Mouse (Mus musculus) erythroblast, adult 5-6 weeks (primary cell): Measurements from ENCODE around the gene Cd274. TPM values are rescaled to one million over a fixed set of nuclear protein-coding genes. Genes with fewer than 3 reads are reported as not detected.

Experiments
- ATAC-seq: replicated peaks from 2 replicates; pipeline ENCODE4 v1.8.0; 2016; ENCODE audit warnings: moderate number of reproducible peaks, mild to moderate bottlenecking, moderate TSS enrichment, inconsistent platforms; ENCODE audit not compliant: poor library complexity, low FRiP score, severe bottlenecking
- total RNA-seq, 2 experiments: library from RNA; stranded (forward) in 1 of 2; stranded (reverse) in 1 of 2; fragments of 150-400 nt in 1 of 2; fragments of 200-764, 138-1000 nt in 1 of 2; gene quantifications; 2 replicates each; pipeline versions ENCODE4 v1.2.3 to v1.2.4; 2015 to 2017; ENCODE audit warnings: low replicate concordance in 2 of 2

Cd274 gene
- total RNA-seq, 2 experiments from 2014 or later, result 0.58 to 4.6 TPM

GRCm38 (mm10) chr19:29362173-29362930 is 4.9 kb upstream of the Cd274 start:
- no peak for ATAC-seq

GRCm38 (mm10) chr19:29363557-29363956 is 3.7 kb upstream of the Cd274 start:
- ATAC-seq, result no peak

- no peak for ATAC-seq
Measured at GRCm38 (mm10) chr19:29364076-29364475, 3.2 kb upstream of the Cd274 start.

GRCm38 (mm10) chr19:29365105-29365504 is 2.1 kb upstream of the Cd274 start:
- no peak for ATAC-seq

- no peak for ATAC-seq
Measured at GRCm38 (mm10) chr19:29366226-29366968, 858 bp upstream of the Cd274 start.

- ATAC-seq, result no peak
Measured at GRCm38 (mm10) chr19:29368041-29368440, 786 bp downstream of the Cd274 start.

GRCm38 (mm10) chr19:29368671-29369309 is 1.5 kb downstream of the Cd274 start:
- no peak for ATAC-seq

GRCm38 (mm10) chr19:29370112-29370511 is 2.9 kb downstream of the Cd274 start:
- no peak for ATAC-seq

GRCm38 (mm10) chr19:29370545-29371283 is 3.5 kb downstream of the Cd274 start:
- ATAC-seq, result no peak

- no peak for ATAC-seq
Measured at GRCm38 (mm10) chr19:29371284-29372081, 4.2 kb downstream of the Cd274 start.

- no peak for ATAC-seq
Measured at GRCm38 (mm10) chr19:29372138-29372537, 4.9 kb downstream of the Cd274 start.

- ATAC-seq, result no peak
Measured at GRCm38 (mm10) chr19:29372621-29373020, 5.4 kb downstream of the Cd274 start.

- ATAC-seq, result no peak
Measured at GRCm38 (mm10) chr19:29373438-29373837, 6.2 kb downstream of the Cd274 start.

- no peak for ATAC-seq
Measured at GRCm38 (mm10) chr19:29374947-29375346, 7.7 kb downstream of the Cd274 start.

- no peak for ATAC-seq
Measured at GRCm38 (mm10) chr19:29376382-29376781, 9.1 kb downstream of the Cd274 start.

GRCm38 (mm10) chr19:29379839-29380603 is 12.8 kb downstream of the Cd274 start:
- ATAC-seq, result no peak

- ATAC-seq, result no peak
Measured at GRCm38 (mm10) chr19:29383368-29383767, 16.1 kb downstream of the Cd274 start.

- ATAC-seq, result no peak
Measured at GRCm38 (mm10) chr19:29384412-29384811, 17.2 kb downstream of the Cd274 start.

- ATAC-seq, result no peak; the same call in 1 of the 2 replicates
Measured at GRCm38 (mm10) chr19:29384994-29385393, 17.7 kb downstream of the Cd274 start.
